Mouse (Mus musculus) forebrain, embryonic 12.5 days (tissue): Measurements from ENCODE around the gene Mterf1a. TPM values are rescaled to one million over a fixed set of nuclear protein-coding genes. Genes with fewer than 3 reads are reported as not detected.
"Not testable (repeated sequence)": the region's sequence is repeated elsewhere in the genome, so short reads cannot be mapped to it uniquely, and the experiment has no call there.

Experiments
- ATAC-seq: fragments of 200-750 bp; cut with Nextera tagmentation; 2 replicates; pipeline ENCODE4 v1.8.0; 2017; ENCODE audit warnings: moderate TSS enrichment; ENCODE audit not compliant: low FRiP score
- H3K27ac ChIP-seq: fragments of 300-500 bp; sonication (generic); 2 replicates; pipeline ENCODE4 v1.5.1; 2016; ENCODE audit warnings: mild to moderate bottlenecking
- H3K27me3 ChIP-seq: fragments of 300-500 bp; sonication (generic); 2 replicates; pipeline ENCODE4 v1.6.1; 2016; ENCODE audit warnings: mild to moderate bottlenecking
- H3K36me3 ChIP-seq: fragments of 300-500 bp; sonication (generic); replicated peaks from 2 replicates; pipeline ENCODE4 v1.6.1; 2016; ENCODE audit warnings: mild to moderate bottlenecking
- H3K4me1 ChIP-seq: fragments of 300-500 bp; sonication (generic); 2 replicates; pipeline ENCODE4 v1.6.1; 2016
- H3K4me2 ChIP-seq: fragments of 300-500 bp; sonication (generic); 2 replicates; pipeline ENCODE4 v1.6.1; 2016; ENCODE audit warnings: mild to moderate bottlenecking, moderate library complexity
- H3K4me3 ChIP-seq: fragments of 300-500 bp; sonication (generic); replicated peaks from 2 replicates; pipeline ENCODE4 v1.5.1; 2016; ENCODE audit warnings: mild to moderate bottlenecking
- H3K9ac ChIP-seq: fragments of 300-500 bp; sonication (generic); 2 replicates; pipeline ENCODE4 v1.6.1; 2016; ENCODE audit warnings: mild to moderate bottlenecking
- H3K9me3 ChIP-seq: fragments of 300-500 bp; sonication (generic); 2 replicates; pipeline ENCODE4 v1.6.1; 2016
- WGBS: fragments of 180-500 bp; shearing (Covaris S2); methylation state at CpG from one replicate; pipeline ENCODE4 v1.1.7; 2016; 5-methylcytosine and 5-hydroxymethylcytosine counted together
- polyA plus RNA-seq: library from polyadenylated mRNA; unstranded; fragments of >200 nt; fragmentation: Nextera tagmentation; extraction: Ambion mirVana; gene quantifications from 2 replicates; pipeline ENCODE4 v1.2.1, GENCODE M21; 2016

The Mterf1a gene
- polyA plus RNA-seq, 1 experiment from 2014 or later, result 12.5 TPM

DNA sequence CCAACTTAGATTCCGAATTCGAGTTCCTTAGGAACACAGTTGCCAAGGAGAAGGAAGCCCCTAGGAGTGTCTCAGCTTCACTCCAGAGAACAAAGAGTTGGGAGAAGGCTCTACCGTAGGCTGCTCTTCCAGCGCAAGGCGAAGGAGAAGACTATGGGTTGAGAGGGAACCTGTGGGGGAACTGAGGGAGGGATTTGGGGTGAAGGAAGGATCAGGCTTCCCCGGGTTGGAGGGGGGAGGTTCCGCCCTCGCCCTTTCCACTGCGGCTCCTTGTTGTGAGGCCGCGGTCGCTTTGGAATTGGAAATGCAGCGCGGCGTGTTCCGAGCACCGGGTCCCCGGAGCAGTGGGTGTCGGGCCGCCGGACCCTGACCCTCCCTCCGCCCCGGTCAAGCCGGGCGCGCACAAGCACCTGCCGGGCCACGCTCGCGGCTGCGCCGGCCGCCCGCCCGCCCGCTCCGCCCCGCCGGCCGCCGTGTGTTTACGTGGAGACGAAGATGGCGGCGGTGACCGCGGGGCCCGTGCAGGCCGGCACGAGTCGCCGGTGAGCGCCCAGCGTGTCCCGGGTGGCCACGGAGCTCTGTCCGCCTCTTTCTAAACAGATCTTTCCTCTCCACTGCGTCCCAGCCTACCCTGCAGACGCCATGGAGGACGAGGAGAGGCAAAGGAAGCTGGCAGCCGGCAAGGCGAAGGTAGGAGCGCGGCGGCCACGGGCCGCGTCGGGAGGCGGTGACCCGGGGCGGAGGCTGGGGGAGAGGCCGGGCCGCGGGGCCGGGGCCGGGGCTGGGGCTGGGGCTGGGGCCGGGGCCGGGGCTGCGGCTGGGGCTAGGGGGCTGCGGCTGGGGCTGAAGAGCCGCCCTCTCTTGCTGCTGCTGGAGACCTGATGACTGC lies 34.3 kb upstream of the Mterf1a start, which contains the start of gene Akap9:
TSS of gene Akap9 (plus strand) at position 254 of the 889 bp plus-strand sequence.
- Histone ChIP-seq H3K36me3 (0 out of 2 replicates have a peak, but pooled peaks cover 5% of the 10 kb centered on the region), H3K4me2 (peak within 1 kb of the TSS; percentile 68), H3K27me3 (no peaks in the 10 kb centered on the region), H3K4me1 (peaks cover 29% of the 10 kb centered on the region), H3K27ac (peak within 1 kb of the TSS; percentile 94), H3K9ac (peak within 1 kb of the TSS; percentile 100), H3K9me3 (no peaks in the 10 kb centered on the region), H3K4me3 (peak within 1 kb of the TSS; percentile 94)
- WGBS, result under 1% methylated on average over 47 of the region's 82 CpGs
- ATAC-seq, result peak; percentile 88

DNA sequence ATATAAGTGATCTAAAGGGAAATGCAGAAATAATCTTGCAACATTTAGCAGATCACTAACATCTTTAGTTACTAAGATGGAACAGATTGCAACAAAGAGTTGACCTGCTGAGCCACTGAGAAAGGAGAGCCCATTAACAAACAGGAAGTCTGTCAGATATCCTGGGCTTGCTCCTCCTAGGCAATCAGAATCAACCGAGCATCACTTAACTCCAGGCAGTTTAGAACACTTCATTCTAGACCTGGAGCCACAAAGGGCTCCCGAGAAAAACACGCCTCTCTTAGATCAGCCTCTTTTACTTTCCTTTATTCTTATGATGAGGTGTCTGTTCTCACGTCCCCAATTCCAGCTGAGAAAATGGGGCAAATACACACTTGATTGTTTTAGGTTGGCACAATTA lies 32.9 kb upstream of the Mterf1a start:
- Histone ChIP-seq H3K4me3 (no peak overlapping the region), H3K36me3 (no peaks in the 10 kb centered on the region), H3K27ac (0 out of 2 replicates have a peak overlapping the region, but pooled peaks have one; percentile 31), H3K4me2 (no peak overlapping the region), H3K27me3 (no peaks in the 10 kb centered on the region), H3K9me3 (no peaks in the 10 kb centered on the region), H3K4me1 (peaks cover 24% of the 10 kb centered on the region), H3K9ac (no peak overlapping the region)
- 22% methylated on average over 4 of the region's 4 CpGs for WGBS
- ATAC-seq, result no peak

DNA sequence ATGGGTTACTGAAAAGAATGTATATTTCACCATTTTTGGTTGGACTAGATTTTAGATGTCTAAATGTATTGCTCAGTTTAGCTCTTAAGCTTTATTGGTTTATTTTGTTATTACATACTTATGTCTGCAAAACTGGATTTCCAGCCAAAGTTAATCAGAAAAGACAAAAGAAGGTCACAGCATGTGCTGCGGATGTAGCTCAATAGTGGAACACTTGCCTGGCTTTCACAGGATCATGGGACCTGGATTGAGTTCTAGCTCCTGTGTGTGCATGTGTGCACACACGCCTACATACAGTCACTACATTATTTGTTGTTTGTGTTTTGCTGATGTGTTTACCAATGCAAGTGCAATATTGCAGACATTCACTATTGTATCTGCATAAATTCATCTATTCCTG lies 28.6 kb upstream of the Mterf1a start:
- Histone ChIP-seq H3K27me3 (no peaks in the 10 kb centered on the region), H3K9me3 (no peaks in the 10 kb centered on the region), H3K9ac (no peak overlapping the region), H3K27ac (no peak overlapping the region), H3K4me3 (no peak overlapping the region), H3K4me2 (no peak overlapping the region), H3K4me1 (peaks cover 5% of the 10 kb centered on the region; the same call in 1 of the 2 replicates), H3K36me3 (no peaks in the 10 kb centered on the region)
- no peak for ATAC-seq
- 90% methylated on average over 2 of the region's 2 CpGs for WGBS

DNA sequence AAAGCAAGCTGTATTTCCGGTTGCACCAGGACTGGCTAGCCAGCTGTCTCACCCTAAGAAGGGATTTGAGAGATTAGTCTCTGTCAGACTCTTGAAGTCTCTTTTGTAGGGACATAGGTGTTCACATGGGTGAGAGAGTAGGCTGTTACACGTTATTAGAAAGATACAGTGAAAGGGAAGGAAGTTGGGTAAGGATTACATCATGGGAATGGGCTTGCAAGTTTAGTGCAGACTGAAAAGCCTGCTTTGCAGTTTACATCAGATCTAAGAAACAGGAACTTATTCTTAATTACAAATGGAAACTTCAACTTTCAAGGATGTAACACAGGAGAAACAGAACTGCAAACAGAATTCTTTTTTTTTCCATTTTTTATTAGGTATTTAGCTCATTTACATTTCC lies 11.7 kb upstream of the Mterf1a start:
- Histone ChIP-seq H3K36me3 (no peaks in the 10 kb centered on the region), H3K9ac (no peak overlapping the region), H3K9me3 (no peaks in the 10 kb centered on the region), H3K4me1 (no peaks in the 10 kb centered on the region), H3K27me3 (no peaks in the 10 kb centered on the region), H3K4me3 (no peak overlapping the region), H3K4me2 (no peak overlapping the region), H3K27ac (no peak overlapping the region)
- WGBS, result 72% methylated on average over 2 of the region's 2 CpGs
- ATAC-seq, result no peak

DNA sequence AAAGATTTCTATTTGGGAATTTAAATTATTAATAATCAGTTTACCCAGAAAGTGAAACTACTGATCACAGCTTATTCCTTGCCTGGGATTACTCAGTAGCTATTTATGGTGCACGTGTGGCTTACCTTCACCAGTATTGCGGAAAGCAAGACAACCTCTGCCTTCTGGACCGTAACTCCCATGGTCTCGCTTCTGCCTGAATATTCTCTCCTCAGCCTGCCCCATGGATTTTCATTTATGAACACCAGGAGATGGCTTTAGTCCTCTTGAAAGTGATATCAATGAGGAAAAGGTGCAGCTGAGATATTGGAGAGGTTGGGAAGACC lies 524 bp upstream of the Mterf1a start:
- WGBS, result 98% methylated on average over 4 of the region's 4 CpGs

DNA sequence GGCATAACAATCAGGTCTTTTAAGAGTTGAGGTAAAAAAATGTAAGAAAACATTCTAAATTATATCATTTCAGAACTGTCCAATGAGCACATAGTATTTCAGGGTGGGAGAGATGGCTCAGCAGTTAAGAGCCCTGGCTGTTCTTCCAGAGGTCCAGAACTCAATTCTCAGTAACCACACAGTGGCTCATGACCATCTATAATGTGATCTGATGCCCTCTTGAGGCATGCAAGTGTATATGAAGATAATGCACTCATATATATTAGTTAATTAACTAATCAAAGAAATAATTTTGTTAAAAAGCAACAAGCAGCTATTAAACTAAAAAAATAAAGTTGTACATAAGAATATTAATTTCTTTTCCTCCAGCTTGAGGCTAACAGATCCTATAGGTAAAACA lies 4.5 kb downstream of the Mterf1a start:
- H3K9me3 ChIP-seq, result no peaks in the 10 kb centered on the region
- no peak overlapping the region for H3K9ac ChIP-seq
- H3K4me3 ChIP-seq, result no peak overlapping the region
- no peaks in the 10 kb centered on the region for H3K36me3 ChIP-seq
- no peak for ATAC-seq
- H3K4me2 ChIP-seq, result no peak overlapping the region
- H3K4me1 ChIP-seq, result peaks cover 3% of the 10 kb centered on the region; the same call in 1 of the 2 replicates
- no peaks in the 10 kb centered on the region for H3K27me3 ChIP-seq
- no peak overlapping the region for H3K27ac ChIP-seq

More for the DNA sequence above, 524 bp upstream of the Mterf1a start:
- H3K36me3 ChIP-seq, H3K4me1 ChIP-seq, ATAC-seq, H3K9me3 ChIP-seq, H3K9ac ChIP-seq, H3K27ac ChIP-seq, H3K27me3 ChIP-seq, H3K4me2 ChIP-seq, H3K4me3 ChIP-seq: not testable (repeated sequence)

DNA sequence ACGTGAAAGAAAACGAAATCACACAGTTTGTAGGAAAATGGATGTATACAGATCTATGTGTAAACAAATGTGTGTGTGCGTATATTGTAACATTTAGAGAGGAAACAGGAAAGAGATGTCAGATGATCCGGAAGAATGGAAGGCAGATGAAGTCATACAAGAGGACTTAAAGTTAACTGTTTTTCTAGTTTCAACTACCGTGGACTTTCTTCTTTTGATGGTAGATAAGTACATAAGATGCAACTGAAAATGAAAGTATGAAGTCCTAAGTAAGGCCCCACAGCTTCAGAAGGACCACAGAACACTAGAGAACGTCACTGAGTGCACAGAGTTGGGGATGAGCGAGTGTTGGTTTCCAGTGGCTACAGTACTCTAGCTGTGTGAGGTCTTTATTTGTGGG lies 6.9 kb downstream of the Mterf1a start:
- H3K4me3 ChIP-seq, ATAC-seq, H3K36me3 ChIP-seq, H3K9me3 ChIP-seq, H3K4me2 ChIP-seq, H3K9ac ChIP-seq, H3K27ac ChIP-seq, H3K4me1 ChIP-seq, H3K27me3 ChIP-seq: not testable (repeated sequence)
- WGBS, result 90% methylated on average over 6 of the region's 7 CpGs

DNA sequence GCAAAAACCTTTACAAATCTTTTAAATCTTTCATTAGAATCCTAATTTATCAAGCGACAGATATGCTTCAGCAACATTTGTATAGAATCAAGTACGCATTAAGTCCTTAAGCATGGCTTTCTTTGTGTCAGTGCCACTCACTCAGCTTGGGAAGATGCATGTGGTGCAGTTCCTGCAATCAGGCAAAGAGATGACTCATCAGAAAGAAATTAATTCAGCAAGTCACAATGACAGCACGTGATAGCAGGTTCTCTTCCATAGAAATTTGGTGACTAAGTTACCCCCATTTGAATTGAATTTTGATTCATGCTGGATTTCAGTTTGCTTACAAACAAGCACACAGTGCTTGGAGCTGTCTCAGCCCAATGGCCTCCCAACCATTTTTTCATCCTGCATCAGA lies 20.2 kb downstream of the Mterf1a start:
- H3K27ac ChIP-seq, result no peak overlapping the region
- no peak overlapping the region for H3K9ac ChIP-seq
- H3K4me2 ChIP-seq, result no peak overlapping the region
- no peaks in the 10 kb centered on the region for H3K9me3 ChIP-seq
- H3K4me3 ChIP-seq, result no peak overlapping the region
- no peaks in the 10 kb centered on the region for H3K4me1 ChIP-seq
- no peaks in the 10 kb centered on the region for H3K27me3 ChIP-seq
- H3K36me3 ChIP-seq, result no peaks in the 10 kb centered on the region
- ATAC-seq, result no peak
- WGBS, result 72% methylated on average over 3 of the region's 3 CpGs

DNA sequence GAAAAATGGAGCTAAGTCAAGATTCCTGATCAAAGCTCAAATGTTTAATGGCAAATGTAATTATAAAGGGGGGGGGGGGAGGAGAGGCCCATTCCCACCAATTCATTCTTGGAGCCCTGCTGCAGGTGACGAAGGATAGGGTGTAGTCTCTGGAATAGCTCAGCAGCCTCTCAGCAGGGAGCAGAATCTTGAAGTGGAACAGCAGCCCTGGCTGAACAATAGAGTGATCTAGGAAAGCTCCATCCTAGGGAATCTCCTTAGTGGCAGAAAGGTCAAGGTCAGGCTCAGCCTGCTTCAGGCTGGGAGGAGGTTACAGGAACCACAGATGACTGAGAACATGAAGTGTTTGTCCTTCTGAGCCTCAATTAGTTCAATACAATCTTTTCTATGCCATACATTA lies 21.4 kb downstream of the Mterf1a start:
- 0% methylated on average over 1 of the region's 1 CpGs for WGBS
- no peak for ATAC-seq

DNA sequence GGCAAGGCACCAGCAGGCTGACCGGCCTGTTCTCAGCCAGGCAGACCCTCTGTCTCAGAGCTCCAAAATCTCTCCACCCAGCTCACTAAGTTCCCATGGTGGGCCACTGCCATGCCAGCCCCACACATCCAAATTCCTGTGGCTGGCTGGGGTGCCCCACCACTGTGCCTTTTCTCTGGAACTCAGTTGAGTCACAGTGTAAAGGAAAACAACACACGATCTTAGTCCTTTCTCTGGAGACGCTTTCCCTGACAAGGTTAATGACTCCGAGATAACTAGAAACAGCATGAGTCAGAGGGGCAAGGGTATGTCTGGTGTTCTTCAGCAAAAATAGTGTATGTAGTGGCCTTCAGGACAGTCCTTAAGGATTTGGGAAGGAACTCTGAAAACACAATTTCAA lies 23.6 kb downstream of the Mterf1a start:
- Histone ChIP-seq H3K4me3 (no peak overlapping the region), H3K27me3 (no peaks in the 10 kb centered on the region), H3K4me2 (no peak overlapping the region), H3K27ac (no peak overlapping the region), H3K9me3 (no peaks in the 10 kb centered on the region), H3K9ac (no peak overlapping the region), H3K36me3 (no peaks in the 10 kb centered on the region), H3K4me1 (no peaks in the 10 kb centered on the region)
- 83% methylated on average over 4 of the region's 4 CpGs for WGBS
- no peak for ATAC-seq

More for the DNA sequence above, 21.4 kb downstream of the Mterf1a start:
- Histone ChIP-seq H3K4me2 (no peak overlapping the region), H3K4me1 (no peaks in the 10 kb centered on the region), H3K27ac (no peak overlapping the region), H3K9ac (no peak overlapping the region), H3K9me3 (no peaks in the 10 kb centered on the region), H3K36me3 (no peaks in the 10 kb centered on the region), H3K4me3 (no peak overlapping the region), H3K27me3 (no peaks in the 10 kb centered on the region)

DNA sequence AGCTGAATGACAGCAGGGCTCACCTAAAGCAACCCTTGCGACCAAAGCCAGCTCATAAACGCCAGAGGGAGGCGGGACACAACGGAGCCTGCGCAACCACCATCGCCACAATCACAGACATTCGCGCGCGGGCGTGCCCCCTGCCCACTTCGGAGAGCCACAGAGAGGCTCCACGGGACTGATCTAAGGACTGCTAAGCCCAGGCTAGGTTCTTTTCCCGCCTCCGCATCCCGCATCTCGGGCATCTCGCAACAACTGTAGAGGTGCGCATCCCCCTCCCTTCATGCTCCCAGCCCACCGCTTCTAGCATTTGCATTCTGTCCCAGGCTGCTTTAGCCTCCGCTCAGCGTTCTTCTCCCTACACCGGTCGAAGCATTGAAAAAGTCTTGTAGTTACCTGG lies 48.7 kb downstream of the Mterf1a start, which contains the start of gene Lrrd1:
TSS of gene Lrrd1 (plus strand) at position 148 of the 400 bp plus-strand sequence.
- Histone ChIP-seq H3K27ac (no peak within 1 kb of the TSS), H3K4me2 (peak within 1 kb of the TSS; percentile 60), H3K4me1 (peaks cover 5% of the 10 kb centered on the region), H3K36me3 (peaks cover 15% of the 10 kb centered on the region), H3K9ac (peak within 1 kb of the TSS; percentile 47; the same call in 1 of the 2 replicates), H3K9me3 (no peaks in the 10 kb centered on the region), H3K4me3 (peak within 1 kb of the TSS; percentile 40), H3K27me3 (0 out of 2 replicates have a peak, but pooled peaks cover 4% of the 10 kb centered on the region)
- no peak for ATAC-seq
- WGBS, result 4% methylated on average over 24 of the region's 24 CpGs
